Mouse (Mus musculus) kidney, adult 18-20 months (tissue): ENCODE measurements at regions not wholly inside any gene's neighbourhood (a gene's known extent, or its start where the extent isn't known, plus 50 kb on each side); places are given as distances from the start of the nearest gene placed in this dataset.
"Not testable (repeated sequence)": the region's sequence is repeated elsewhere in the genome, so short reads cannot be mapped to it uniquely, and the experiment has no call there.

ENCODE experiments used
- DNase-seq: peaks from one replicate; pipeline ENCODE4 v3.0.0; 2021

DNA sequence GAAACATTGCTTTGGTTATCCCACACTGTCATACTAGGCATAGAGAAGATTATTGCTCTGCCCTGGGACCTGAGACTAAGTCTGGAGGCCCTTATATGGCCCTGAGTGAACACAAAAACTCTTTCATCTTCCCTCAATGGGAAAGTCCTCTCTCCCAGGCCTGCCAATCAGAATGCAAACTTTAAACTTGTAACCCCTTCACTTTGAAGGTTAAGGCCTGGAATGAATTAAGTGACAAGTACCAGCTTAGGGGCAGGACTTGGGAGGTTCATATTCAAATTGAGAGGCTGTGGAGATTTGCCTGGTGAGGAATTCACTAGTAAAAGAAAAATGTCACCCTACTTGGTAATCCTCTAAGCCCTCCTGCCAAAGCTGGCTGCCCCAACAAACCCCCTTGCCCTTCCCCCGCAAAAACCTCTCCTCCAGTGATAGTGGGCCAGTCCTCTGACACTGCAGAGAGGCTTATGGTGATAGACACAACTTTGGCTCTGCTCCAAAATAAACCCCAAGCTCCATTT, 120.4 kb upstream of the Thpo start:
- no peak for DNase-seq

DNA sequence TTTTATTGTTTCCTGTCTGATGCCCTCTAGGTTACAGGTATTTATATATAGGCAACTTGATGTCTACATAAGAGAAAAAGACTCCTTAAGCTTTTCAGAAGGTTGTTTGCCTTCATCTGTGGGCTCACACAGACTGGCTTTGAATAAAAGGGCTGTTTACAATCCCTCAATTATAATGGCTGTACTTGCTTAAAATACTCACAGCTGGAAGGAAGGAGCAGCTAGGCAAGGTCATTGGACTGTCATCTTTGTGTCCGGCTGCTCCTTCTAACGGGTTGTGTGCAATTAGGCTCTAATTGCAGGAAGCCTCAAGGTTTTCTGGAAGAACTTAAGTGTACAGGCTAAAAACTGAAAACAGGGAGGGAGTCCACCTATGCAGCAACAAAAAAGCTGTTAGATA, 103.8 kb upstream of the Thpo start:
- no peak for DNase-seq

DNA sequence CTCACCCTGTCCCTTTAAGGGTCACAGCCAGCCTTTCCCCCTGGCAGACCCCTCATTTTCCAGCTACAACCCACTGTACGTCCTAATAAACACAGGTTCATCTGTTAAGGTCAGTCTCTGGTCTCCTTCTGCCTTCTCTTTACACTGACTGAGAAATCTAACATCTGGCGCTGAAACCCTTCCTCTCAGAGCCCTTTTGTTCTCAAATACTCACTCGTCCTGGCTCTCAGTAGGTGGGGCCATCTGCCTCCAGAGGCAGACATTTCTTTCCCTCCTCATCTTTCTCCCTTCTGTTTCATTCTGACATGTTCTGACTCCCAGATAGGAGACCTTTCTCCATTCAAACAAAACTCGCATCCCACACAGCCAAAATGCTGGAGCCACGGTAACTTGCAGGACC, 102.6 kb upstream of the Thpo start:
- no peak for DNase-seq

DNA sequence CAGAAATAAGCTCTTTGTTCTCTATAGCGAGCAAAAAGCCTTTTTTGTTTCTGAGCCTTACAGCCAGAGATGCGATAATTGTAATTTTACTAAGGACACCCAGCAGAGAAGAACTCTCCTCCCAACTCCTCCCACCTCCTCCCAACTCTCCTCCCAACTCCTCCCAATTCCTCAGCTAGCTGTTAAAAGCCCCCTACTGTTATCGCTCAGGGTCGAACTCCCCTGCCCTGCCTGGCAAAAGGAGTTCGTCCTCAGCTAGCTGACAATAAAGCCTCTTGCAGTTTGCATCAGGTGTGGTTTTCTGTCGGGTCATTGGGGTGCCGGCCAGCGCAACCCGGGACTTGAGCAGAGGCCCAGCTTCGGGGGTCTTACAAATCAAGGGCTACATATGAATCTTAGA, 99.5 kb upstream of the Thpo start:
- DNase-seq, result not testable (repeated sequence)

DNA sequence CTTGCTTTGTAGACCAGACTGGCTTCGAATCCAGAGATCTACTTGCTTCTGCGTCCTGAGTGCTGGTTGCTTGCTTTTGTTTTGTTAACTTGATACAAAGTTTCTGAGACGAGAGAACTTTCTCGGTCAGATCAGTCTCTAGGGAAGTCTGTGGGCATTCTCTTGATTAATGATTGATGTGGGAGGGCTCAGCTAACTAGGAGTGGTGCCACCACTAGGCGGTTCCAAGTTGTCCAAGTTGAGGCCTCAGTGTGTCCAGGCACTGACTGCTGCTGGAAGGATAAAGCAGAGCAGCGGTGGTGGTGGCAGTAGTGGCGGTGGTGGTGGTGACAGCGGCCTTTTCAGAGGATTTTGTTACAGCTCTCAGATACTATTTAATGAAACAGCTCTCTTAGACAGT, 99.0 kb upstream of the Thpo start:
- DNase-seq, result peak; percentile 59

DNA sequence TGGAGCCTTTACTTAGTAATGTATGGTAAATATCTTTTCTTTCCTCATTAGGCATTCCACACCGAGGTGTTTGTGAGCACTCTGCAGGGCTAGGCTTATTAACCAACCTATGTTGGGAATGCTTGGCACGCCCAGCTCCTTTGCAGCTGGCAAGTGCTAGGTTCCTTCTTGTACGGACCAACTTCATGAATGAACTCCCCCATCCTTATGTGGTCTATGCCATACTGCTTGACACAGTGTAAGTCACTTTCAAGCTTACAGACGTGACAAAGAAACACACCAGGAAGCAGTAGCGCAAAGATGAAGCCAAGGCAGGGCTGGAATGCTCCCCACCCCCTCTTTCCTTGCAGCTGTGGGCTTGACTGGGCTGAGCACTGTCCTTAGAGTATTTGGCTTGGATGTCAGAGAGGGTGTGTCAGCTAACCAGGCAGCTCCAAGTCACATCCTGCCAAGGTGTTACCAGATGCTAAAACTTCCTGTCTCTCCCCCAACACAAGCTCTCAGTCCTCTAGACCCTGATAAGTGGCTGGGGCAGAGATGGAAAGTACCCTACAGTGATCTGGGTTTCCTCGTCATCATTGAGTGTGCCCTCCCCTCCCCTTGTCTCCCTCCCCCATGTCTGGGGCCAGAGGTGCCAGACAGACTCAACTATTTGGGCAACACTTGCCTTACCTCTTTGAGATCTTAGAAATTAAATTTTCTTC, 95.6 kb upstream of the Thpo start:
- no peak for DNase-seq

DNA sequence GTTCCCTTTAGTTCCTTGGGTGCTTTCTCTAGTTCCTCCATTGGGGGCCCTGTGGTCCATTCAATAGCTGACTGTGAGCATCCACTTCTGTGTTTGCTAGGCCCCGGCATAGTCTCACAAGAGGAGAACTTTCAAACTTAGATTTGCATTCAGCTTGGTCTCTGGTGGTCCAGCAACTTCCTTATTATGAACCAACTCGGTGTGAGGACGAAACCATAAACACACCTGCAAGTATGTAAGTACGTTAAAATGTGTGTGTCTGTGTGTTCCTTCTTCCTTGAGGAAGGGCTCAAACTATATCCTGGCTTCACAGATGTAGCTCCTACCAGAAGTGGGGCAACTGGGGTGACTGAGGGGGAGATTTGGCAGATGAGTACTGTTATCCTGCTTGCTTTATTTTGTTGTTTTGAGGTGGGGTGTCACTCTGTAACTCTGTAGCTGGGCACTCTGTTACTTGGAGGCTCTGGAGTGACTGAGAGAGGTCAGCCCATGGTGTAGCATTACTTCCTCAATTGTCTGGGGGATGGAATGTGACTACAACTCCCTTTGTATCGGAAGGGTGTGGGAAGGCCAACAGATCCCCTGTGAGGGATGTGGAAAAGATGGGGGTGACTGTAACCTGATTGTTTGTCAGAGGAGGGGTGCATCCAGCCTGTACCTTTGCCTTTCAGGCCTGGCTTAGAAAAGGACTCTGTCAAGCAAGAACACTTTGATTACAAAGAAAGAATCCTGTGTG, 94.9 kb upstream of the Thpo start:
- no peak for DNase-seq

DNA sequence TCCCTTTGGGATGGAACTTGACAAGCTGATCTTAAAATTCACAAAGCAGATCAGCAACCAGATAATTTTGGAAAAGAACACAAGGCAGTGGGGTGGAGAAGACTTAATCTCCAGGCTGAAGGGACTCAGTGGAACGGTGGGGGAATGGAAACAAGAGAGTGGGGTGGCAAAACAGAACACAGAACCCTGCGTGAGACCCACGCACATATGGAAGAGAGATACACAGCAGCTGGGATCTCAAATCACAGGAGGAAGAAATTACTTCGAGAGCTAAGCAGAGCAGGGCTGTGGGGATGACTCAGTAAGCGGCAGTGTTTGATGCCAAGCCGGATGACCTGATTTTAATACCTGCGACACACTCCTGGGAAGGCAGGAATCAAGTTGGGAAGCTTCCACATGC, 89.9 kb upstream of the Thpo start:
- DNase-seq, result no peak

DNA sequence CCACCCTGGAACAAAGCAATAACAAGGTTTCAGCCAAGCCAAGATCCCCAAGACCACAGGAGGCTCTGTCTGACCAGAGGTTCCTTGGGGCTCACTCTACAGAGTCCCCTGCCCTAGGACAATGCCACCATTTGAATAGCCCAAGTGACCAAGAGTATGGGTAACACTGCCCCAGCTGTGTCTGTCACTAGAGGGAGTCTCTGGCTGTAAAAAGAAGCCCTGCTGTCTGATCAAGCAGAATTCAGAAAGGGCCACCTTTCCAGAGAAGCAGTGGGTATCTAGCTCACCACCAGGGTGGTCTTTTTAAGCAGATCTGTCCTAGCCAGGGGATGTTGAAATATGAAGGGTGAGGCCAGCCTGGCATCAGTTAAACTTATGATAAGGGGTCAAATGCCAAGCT, 86.6 kb upstream of the Thpo start:
- DNase-seq, result no peak

DNA sequence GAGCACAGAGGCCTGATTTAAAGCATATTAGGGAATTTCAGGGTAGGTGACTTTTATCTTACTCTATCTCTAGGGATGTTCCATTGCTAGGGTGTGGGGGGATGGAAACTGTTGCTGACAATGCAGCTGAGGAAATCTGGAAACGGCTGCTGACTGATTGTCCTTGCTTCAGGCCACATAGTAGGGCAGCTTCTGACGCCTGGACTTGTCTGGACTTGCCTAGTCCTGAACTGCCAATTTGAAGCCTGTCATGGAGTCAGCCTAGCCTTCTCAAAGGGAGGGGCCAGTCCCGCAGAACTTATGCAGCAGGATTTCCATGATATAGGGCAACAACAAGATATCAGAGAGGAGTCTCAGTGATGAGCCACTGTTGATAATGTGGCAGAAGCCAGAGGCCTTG, 85.3 kb upstream of the Thpo start:
- DNase-seq, result no peak

DNA sequence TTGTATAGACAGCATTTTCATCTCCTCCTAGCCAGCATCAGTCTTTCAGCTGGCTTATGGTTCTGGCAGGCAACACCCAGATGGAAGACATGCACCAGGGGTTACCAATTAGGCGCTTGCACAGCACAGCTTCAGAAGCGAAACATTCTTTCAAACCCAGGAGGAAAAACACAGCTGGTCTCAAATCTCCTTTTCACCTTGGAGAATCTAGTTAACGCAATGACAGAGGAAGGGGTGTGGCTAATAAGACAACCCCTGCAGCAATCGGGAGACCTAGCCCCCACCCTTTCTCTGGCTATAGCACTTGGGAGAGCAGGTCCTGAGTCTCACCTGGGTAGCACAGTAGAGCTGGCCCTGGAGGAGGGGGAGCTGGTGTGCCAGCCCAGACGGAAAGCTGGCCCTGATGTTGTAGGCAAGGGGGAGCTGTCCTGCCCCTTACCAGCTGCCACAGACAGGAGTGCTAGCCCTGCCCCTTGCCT, 84.4 kb upstream of the Thpo start:
- no peak for DNase-seq

DNA sequence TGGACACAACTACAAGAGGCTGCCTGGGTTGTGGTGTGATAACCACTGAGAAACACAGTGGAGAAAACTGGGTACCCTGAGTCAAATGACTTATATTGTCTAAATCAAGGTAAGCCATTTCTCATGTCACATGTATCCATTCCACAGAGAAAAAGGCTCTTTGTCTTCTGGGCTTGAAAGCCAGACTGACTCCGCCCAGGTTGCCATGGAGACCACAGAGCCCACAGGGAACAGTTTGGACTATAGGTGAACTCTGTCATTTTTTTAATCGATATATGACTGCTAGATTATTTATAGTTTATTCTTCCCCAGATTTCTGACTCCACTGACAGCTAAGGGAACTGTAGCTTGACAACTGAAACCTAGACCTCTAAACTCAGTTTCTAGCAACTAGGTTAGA, 80.7 kb upstream of the Thpo start:
- DNase-seq, result no peak

DNA sequence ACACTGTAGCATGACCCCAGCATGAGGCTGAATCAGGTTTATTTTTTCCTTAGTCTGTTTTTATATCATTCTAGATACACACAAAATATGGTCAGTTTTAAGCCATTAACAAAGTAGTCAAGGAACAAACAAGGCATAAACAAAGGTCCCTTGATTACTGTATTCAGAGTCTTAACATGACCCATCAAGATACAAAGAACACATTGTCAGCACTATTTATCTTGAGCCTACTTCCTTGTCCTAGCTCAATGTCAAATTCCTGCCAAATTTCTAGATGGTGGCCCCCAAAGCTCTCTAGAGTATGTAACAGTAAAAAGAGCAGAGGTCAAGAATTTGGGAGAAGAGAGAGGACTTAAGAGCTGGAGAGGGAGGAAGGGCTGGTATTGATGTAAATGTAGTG, 79.9 kb upstream of the Thpo start:
- DNase-seq, result no peak

DNA sequence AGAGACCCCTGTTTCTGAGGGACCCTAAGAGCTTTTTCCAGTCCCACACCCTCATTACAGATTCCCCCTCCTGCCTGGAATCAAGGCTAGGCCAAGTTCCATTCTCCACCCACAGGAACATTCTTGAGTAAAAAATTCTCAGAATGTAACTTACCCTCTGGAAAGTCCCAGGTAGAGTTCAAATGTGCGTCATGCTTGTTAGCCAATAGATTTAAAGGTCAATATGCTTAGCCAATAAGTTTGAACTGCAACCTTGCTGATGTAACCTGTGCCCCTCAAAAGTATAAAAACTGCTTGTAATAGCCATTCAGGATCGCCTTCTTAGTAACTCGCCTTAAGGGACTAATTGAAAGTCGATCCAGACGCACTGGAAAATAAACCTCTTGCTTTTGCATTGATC, 77.7 kb upstream of the Thpo start:
- DNase-seq, result not testable (repeated sequence)

DNA sequence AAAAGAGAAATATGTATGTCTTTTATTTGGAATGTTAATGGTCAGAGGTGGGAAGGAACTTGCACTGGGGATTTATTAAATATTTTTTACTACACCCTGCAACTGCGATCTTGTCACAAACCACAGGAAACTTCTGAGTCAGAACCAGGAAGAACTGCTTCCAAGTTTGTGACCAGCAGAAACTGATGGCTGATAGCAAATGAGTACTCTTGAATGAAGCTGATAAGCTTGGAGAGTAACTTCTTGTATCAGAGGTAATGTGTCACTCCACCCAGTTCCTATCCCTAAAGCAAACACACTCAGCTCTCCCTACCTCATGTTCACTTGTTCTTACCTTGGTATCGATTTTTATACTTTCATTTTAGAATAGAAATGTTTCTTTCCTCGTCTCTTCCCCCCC, 76.0 kb upstream of the Thpo start:
- no peak for DNase-seq

DNA sequence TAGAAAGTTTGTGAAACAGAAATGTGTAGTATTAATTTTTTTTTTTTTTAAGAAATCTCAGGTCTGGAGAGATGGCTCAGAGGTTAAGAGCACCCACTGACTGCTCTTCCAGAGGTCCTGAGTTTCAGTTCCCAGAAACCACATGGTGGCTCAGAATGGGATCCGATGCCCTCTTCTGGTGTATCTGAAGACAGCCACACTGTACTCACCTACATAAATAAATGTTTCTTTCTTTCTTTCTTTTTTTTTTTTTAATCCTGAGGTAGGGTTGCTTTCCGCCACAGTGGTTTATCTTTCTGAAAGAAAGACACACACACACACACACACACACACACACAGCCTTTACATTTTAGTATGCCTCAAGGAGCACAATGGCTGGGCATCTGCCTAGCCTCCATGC, 74.0 kb upstream of the Thpo start:
- no peak for DNase-seq

DNA sequence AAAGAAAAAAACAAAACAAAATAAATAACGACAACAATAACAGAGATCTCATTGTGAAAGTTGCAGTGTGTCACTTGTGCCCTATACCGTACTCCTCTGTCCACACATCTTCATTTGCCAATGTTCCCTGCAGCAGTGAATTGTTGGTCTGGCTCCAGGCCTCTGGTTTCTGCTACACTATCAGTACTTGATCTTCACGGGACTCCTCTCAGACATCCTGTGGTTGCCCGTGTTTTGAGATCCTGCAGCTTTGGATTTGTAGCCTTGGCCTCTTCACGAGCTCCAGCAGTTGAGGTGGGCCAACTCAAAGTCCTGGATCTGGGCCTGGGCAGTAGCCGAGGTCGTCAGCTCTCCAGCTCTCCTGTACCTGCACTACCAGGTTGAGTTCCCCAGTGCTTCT, 72.4 kb upstream of the Thpo start:
- no peak for DNase-seq

DNA sequence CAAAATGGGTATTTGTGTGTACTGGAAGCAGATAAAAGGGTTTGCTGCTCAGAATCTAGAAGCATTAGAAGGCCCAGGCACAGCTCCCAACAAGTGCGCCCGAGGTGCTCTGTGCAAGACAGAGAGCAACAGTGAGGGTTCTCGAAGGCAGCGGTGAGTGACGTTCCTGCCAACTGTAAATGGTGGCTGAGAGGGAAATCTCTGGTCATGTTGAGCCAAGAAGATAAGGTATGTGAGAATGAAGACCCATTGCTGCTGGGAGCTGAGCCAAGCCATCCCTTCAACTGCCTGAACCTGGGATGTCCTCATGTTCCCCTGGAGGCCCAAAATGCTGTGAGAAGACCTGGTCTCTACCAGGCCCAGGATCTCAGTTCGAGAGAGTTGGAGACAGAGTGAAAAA, 71.5 kb upstream of the Thpo start:
- DNase-seq, result no peak

DNA sequence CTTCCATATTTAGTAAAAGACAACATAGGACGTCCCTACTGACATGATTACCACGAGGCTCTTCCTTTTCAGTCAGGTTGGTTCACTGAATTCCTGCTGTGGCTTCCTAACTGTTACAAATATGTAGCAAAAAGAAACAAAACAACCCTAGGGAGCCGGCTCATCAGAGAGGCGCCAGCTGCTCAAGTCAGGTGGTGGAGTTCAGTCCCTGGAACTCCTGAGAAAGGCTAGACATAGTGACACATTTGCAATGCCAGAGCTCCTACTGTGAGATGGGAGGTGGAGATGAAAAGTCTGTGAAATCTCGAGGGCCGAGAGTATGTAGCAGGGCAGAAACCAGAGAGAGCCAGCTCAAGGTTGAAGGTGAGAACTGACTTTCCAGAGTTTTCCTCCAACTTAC, 70.8 kb upstream of the Thpo start:
- DNase-seq, result no peak

DNA sequence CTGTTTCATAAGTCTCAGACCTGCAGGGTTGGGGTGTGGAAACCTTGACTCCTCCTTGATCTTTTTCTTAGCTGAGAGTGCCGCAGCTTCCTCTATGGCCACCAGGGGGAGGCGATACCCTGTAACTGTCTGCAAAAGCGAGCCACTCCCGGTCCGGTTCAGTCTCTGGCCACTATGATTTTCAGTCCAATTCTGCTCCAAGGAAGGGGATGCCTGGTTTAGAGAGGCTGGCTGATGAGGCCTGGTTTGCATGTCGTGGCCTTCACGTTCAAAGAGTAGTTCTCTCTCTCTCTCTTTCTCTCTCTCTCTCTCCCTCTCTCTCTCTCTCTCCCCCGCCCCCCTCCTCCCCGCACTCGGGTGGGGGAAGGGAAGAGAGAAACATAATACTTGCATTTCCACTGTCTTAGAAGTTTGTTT, 70.3 kb upstream of the Thpo start:
- DNase-seq, result peak; percentile 83

DNA sequence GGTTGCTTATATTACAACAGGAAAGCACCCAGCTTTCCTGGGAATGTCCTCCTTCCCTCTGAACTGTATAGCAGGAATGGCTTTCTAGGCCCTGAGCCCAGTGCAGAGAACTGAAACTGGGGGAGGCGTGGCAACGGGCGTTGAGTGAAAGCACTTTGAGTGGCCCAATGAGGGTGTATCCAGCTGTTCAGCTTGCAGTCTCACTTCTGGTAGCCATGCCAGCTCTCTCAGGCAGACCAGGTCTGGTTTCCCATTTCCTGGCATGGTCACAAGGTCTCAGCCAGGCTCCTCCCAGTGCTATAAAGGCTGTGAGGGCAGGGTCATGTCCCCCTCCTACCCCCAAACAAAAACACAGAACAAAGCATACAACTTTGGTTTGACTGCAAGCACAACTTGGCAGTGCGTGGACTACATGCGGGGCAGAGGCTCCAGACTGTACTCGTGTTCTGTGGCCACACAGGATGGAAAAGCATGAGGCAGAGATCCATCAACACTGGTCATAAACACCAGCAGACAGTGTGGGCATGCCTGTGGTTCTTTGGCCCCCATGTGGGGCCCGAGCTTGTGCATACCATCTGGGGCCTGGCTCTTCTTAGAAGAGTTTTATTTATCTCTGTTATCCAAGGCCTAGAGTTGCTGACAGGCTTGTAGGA, 69.1 kb upstream of the Thpo start:
- no peak for DNase-seq

DNA sequence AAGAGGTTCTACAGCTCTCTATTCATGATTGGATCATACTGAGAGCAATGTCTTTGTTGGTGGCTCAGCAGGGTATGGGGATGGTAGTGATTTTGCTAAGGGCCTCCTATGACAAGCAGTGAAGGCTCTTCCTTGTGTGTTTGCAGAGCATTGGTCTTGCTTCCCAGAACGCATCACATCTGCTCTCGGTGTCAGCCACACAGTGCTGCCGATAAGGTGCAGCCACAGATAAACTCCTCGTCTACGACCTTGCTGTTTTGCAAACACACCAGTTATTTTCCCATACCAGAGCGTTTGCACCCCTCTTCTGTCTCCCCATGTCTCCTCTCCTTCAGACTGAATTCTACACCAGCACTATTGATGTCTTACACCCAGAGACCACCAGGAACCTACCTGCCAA, 68.4 kb upstream of the Thpo start:
- DNase-seq, result no peak

DNA sequence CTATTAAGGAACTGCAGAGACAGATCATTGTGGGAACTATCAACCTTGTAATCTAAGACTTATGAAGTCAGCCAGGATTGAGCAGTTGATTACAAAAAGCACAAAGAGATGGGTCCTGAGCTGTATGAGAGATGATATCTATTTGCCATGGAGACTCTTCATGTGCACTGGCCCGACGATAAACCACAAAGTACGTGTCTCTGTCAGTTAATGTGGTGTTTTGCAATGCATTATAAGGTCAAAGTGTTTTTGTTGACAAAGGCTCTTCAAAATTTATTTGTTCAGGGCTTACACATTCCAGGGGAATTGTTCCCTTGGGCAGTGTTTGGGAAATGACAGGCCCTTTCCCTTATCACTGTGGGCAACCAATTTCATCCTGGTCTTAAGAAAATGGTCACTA, 65.7 kb upstream of the Thpo start:
- DNase-seq, result no peak

DNA sequence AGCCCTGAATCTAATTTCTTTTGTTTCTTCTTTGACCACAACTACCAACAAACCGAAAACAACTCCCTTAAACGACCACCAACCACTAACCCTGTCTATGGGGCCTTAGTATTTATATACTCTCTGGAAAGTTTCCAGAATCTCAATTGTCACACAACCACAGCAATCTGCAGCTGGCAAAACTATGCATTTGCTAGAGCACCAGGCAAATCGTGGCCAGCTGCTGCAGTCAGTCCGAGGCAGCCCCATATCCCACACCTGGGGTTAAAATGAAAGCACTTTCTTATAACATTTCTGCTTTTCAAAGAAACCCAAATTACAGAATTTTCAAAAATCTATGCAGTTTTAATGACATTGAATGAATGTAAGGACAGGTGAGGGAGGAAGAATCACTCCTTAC, 63.8 kb upstream of the Thpo start:
- DNase-seq, result no peak
